ENCODE assay signal across 8 mouse cellular contexts in genomic region chr19:38837171-38837641, GRCm38 (mm10). TPM values are rescaled to one million over a fixed set of nuclear protein-coding genes. Genes with fewer than 3 reads are reported as not detected.
A peak's percentile ranks its signal among the peaks of the same experiment; 100 is the strongest.
DNase-seq lines count a peak whose midpoint lies in the region; ATAC-seq and TF ChIP-seq lines count a peak whose summit lies in the region.

No protein-coding gene starts in this region.

- peaks cover 13% of the 10 kb centered on the region; the same call in 1 of the 2 replicates for H3K4me1 ChIP-seq in forebrain, embryonic 14.5 days (ENCODE audit: control insufficient read depth, insufficient read depth, low read length)
- H3K4me1 ChIP-seq in lung, embryonic 14.5 days (ENCODE audit: insufficient read depth), result no peaks in the 10 kb centered on the region

- no peaks in the 10 kb centered on the region for H3K9me3 ChIP-seq in forebrain, embryonic 14.5 days (replicated peaks; ENCODE audit: control insufficient read depth, low read length)
- no peaks in the 10 kb centered on the region for H3K9me3 ChIP-seq in lung, embryonic 14.5 days (ENCODE audit: low read depth, low read length)

- H3K27ac ChIP-seq in forebrain, embryonic 14.5 days (ENCODE audit: low read depth, low read length), result peak overlapping the region; percentile 87
- peak overlapping the region; percentile 88 for H3K27ac ChIP-seq in lung, embryonic 14.5 days (ENCODE audit: low read depth)

- peak overlapping the region; percentile 55 for H3K4me2 ChIP-seq in forebrain, embryonic 14.5 days (ENCODE audit: low read length)
- H3K4me2 ChIP-seq in lung, embryonic 14.5 days, result peak overlapping the region; percentile 69

- peak overlapping the region; percentile 83 for H3K4me3 ChIP-seq in forebrain, embryonic 14.5 days (ENCODE audit: low read depth, low read length)
- peak overlapping the region; percentile 78 for H3K4me3 ChIP-seq in lung, embryonic 14.5 days (ENCODE audit: low read depth, low read length)

- no peaks in the 10 kb centered on the region for H3K36me3 ChIP-seq in forebrain, embryonic 14.5 days (ENCODE audit: control insufficient read depth, insufficient read depth, low read length)
- no peaks in the 10 kb centered on the region for H3K36me3 ChIP-seq in lung, embryonic 14.5 days (ENCODE audit: insufficient read depth)

- under 1% methylated on average over 53 of the region's 54 CpGs for WGBS in forebrain, embryonic 14.5 days
- under 1% methylated on average over 54 of the region's 54 CpGs for WGBS in lung, embryonic 14.5 days

- no peak for TF ChIP-seq CTCF in lung, embryonic 14.5 days (IDR thresholded peaks at IDR 0.05; ENCODE audit: low read depth)

- intact Hi-C loops in heart, postnatal 14 days (cut with DNase I), result no loop called here

- peak overlapping the region; percentile 86 for H3K9ac ChIP-seq in forebrain, embryonic 14.5 days (ENCODE audit: low read length)
- peak overlapping the region; percentile 82 for H3K9ac ChIP-seq in lung, embryonic 14.5 days

- ATAC-seq in forebrain, embryonic 14.5 days, result peak; percentile 54
- peak; percentile 62 for ATAC-seq in lung, embryonic 14.5 days (ENCODE audit: insufficient read depth)

- H3K27me3 ChIP-seq in forebrain, embryonic 14.5 days (replicated peaks; ENCODE audit: control insufficient read depth, insufficient read depth, low read length), result no peaks in the 10 kb centered on the region
- no peaks in the 10 kb centered on the region for H3K27me3 ChIP-seq in lung, embryonic 14.5 days (ENCODE audit: insufficient read depth, low read length)

- DNase-seq in Muller cell, postnatal 12 days (ENCODE audit: inconsistent ontology term), result peak; percentile 53
- DNase-seq in cerebellum, adult 11 months, result peak; percentile 44
- peak; percentile 76 for DNase-seq in forebrain, embryonic 14.5 days (ENCODE audit: low spot score)
- DNase-seq in heart, postnatal 14 days, result peak; percentile 67 to 75
- peak; percentile 66 to 79 for DNase-seq in kidney, postnatal 36 days
- peak; percentile 87 for DNase-seq in lung, embryonic 14.5 days
- peak; percentile 14 for DNase-seq in ovary, adult 18-20 months (ENCODE audit: low spot score)
- DNase-seq in urinary bladder, adult 2 months (ENCODE audit: low spot score), result peak; percentile 41

RNA-seq across cellular contexts. Expression of gene Tbc1d12, which starts 0.8 kb away (rescaled TPM):
- polyA plus RNA-seq in forebrain, embryonic 14.5 days (2014; fragmentation: Nextera tagmentation; extraction: Ambion mirVana), result 5.9 and 6.2 TPM in 2 replicates
- 1 to 10 TPM; 5.8 to 6.6 TPM for total RNA-seq in heart, postnatal 14 days (2021)
- polyA plus RNA-seq in lung, embryonic 14.5 days (2014; fragmentation: Nextera tagmentation; extraction: Ambion mirVana), result 3.8 and 4.4 TPM in 2 replicates
- 5.7 TPM in 2 replicates for polyA plus RNA-seq in urinary bladder, adult 2 months (2012; rRNA removed)

RNA-seq across cellular contexts. Expression of gene Noc3l, which starts 18.2 kb away (rescaled TPM):
- polyA plus RNA-seq in forebrain, embryonic 14.5 days (2014; fragmentation: Nextera tagmentation; extraction: Ambion mirVana), result 6.4 and 6.9 TPM in 2 replicates
- total RNA-seq in heart, postnatal 14 days (2021), result 1 to 10 TPM; 5.4 to 6.7 TPM
- polyA plus RNA-seq in lung, embryonic 14.5 days (2014; fragmentation: Nextera tagmentation; extraction: Ambion mirVana), result 9.8 and 10.0 TPM in 2 replicates
- polyA plus RNA-seq in urinary bladder, adult 2 months (2012; rRNA removed), result 8.8 and 9.2 TPM in 2 replicates

Comparison
In these comparisons a context has a peak if more than half of its experiments do, and no peak if none do; other contexts are left out.
1. Peak in every context shown above with its lines: DNase-seq, ATAC-seq, H3K4me3 ChIP-seq and H3K27ac ChIP-seq.
2. DNase-seq: peak in every context shown above with its lines; median percentile 87 in lung, embryonic 14.5 days; 76 in forebrain, embryonic 14.5 days; 72 in kidney, postnatal 36 days; 71 in heart, postnatal 14 days; 53 in Muller cell, postnatal 12 days; 44 in cerebellum, adult 11 months; 41 in urinary bladder, adult 2 months; 14 in ovary, adult 18-20 months.